Mouse (Mus musculus) liver, embryonic 16.5 days (tissue): Measurements from ENCODE around the gene Clpx. TPM values are rescaled to one million over a fixed set of nuclear protein-coding genes. Genes with fewer than 3 reads are reported as not detected.

Source experiments
- ATAC-seq: fragments of 200-750 bp; cut with Nextera tagmentation; 2 replicates; pipeline ENCODE4 v1.8.0; 2017; ENCODE audit warnings: low read depth, mild to moderate bottlenecking, moderate number of reproducible peaks, moderate library complexity
- H3K27ac ChIP-seq: fragments of 300-500 bp; sonication (generic); 2 replicates; pipeline ENCODE4 v1.5.1; 2014; ENCODE audit warnings: mild to moderate bottlenecking, low read length
- H3K27me3 ChIP-seq: fragments of 300-500 bp; sonication (generic); 2 replicates; pipeline ENCODE4 v1.6.1; 2014; ENCODE audit warnings: low read depth, low read length, mixed read lengths; ENCODE audit not compliant: control insufficient read depth, insufficient read depth
- H3K36me3 ChIP-seq: fragments of 300-500 bp; sonication (generic); 2 replicates; pipeline ENCODE4 v1.6.1; 2014; ENCODE audit warnings: mild to moderate bottlenecking; ENCODE audit not compliant: control insufficient read depth, insufficient read depth
- H3K4me1 ChIP-seq: fragments of 300-500 bp; sonication (generic); 2 replicates; pipeline ENCODE4 v1.6.1; 2014; ENCODE audit warnings: low read depth, low read length, mixed read lengths; ENCODE audit not compliant: control insufficient read depth
- H3K4me2 ChIP-seq: fragments of 300-500 bp; sonication (generic); 2 replicates; pipeline ENCODE4 v1.6.1; 2014; ENCODE audit warnings: low read depth, low read length, mixed read lengths
- H3K4me3 ChIP-seq: fragments of 300-500 bp; sonication (generic); 2 replicates; pipeline ENCODE4 v1.5.1; 2014; ENCODE audit warnings: low read depth, mild to moderate bottlenecking, low read length
- H3K9ac ChIP-seq: fragments of 300-500 bp; sonication (generic); 2 replicates; pipeline ENCODE4 v1.6.1; 2014; ENCODE audit warnings: low read depth, low read length
- H3K9me3 ChIP-seq: fragments of 300-500 bp; sonication (generic); replicated peaks from 2 replicates; pipeline ENCODE4 v1.6.1; 2016; ENCODE audit warnings: low read length; ENCODE audit not compliant: control insufficient read depth
- WGBS: fragments of 180-500 bp; shearing (Covaris S2); extraction: QIAGEN DNeasy Blood & Tissue Kit; methylation state at CpG from one replicate; pipeline ENCODE4 v1.1.7; 2014; ENCODE audit not compliant: insufficient replicate concordance; 5-methylcytosine and 5-hydroxymethylcytosine counted together
- polyA plus RNA-seq: library from polyadenylated mRNA; unstranded; fragments of >200 nt; fragmentation: Nextera tagmentation; extraction: Ambion mirVana; gene quantifications from 2 replicates; pipeline ENCODE4 v1.2.1, GENCODE M21; 2015

Gene Clpx
- 41.6 and 42.2 TPM in 2 replicates for polyA plus RNA-seq

GRCm38 (mm10) chr9:65293973-65294715 lies at the start of gene Clpx:
Clpx (plus strand) TSS chr9:65294260.
- under 1% methylated on average over 71 of the region's 71 CpGs for WGBS
- Histone ChIP-seq H3K9ac (peak within 1 kb of the TSS; percentile 98), H3K27ac (peak within 1 kb of the TSS; percentile 89), H3K9me3 (no peaks in the 10 kb centered on the region), H3K4me2 (peak within 1 kb of the TSS; percentile 92), H3K36me3 (no peaks in the 10 kb centered on the region), H3K4me1 (peaks cover 19% of the 10 kb centered on the region), H3K27me3 (no peaks in the 10 kb centered on the region), H3K4me3 (peak within 1 kb of the TSS; percentile 97)
- ATAC-seq = peak; percentile 94

GRCm38 (mm10) chr9:65247502-65248376 lies 46.3 kb upstream of the Clpx start:
- no peak overlapping the region for H3K4me2 ChIP-seq
- H3K9ac ChIP-seq = no peak overlapping the region
- no peaks in the 10 kb centered on the region for H3K9me3 ChIP-seq
- no peak overlapping the region for H3K4me3 ChIP-seq
- 55% methylated on average over 16 of the region's 16 CpGs for WGBS
- no peak overlapping the region for H3K27ac ChIP-seq
- ATAC-seq = no peak
- peaks cover 8% of the 10 kb centered on the region for H3K4me1 ChIP-seq
- H3K36me3 ChIP-seq = no peaks in the 10 kb centered on the region
- no peaks in the 10 kb centered on the region for H3K27me3 ChIP-seq

GRCm38 (mm10) chr9:65248377-65248690 lies 45.7 kb upstream of the Clpx start:
- H3K4me1 ChIP-seq = peaks cover 8% of the 10 kb centered on the region
- no peak overlapping the region for H3K9ac ChIP-seq
- no peaks in the 10 kb centered on the region for H3K27me3 ChIP-seq
- H3K27ac ChIP-seq = no peak overlapping the region
- no peaks in the 10 kb centered on the region for H3K9me3 ChIP-seq
- 78% methylated on average over 5 of the region's 5 CpGs for WGBS
- no peak overlapping the region for H3K4me3 ChIP-seq
- no peak for ATAC-seq
- no peaks in the 10 kb centered on the region for H3K36me3 ChIP-seq
- H3K4me2 ChIP-seq = no peak overlapping the region

- Histone ChIP-seq H3K4me1 (no peaks in the 10 kb centered on the region), H3K9ac (no peak overlapping the region), H3K9me3 (no peaks in the 10 kb centered on the region), H3K27me3 (no peaks in the 10 kb centered on the region), H3K4me2 (no peak overlapping the region), H3K27ac (no peak overlapping the region), H3K36me3 (no peaks in the 10 kb centered on the region), H3K4me3 (no peak overlapping the region)
- 68% methylated on average over 3 of the region's 3 CpGs for WGBS
- ATAC-seq = no peak
These were observed 42.0 kb upstream of the Clpx start for GRCm38 (mm10) chr9:65252026-65252425.

- no peaks in the 10 kb centered on the region for H3K4me1 ChIP-seq
- H3K36me3 ChIP-seq = no peaks in the 10 kb centered on the region
- H3K4me3 ChIP-seq = no peak overlapping the region
- ATAC-seq = no peak
- no peaks in the 10 kb centered on the region for H3K9me3 ChIP-seq
- no peak overlapping the region for H3K9ac ChIP-seq
- H3K27me3 ChIP-seq = no peaks in the 10 kb centered on the region
- no peak overlapping the region for H3K4me2 ChIP-seq
- WGBS = 67% methylated on average over 11 of the region's 11 CpGs
- no peak overlapping the region for H3K27ac ChIP-seq
These were observed 38.0 kb upstream of the Clpx start for GRCm38 (mm10) chr9:65255906-65256600.

GRCm38 (mm10) chr9:65257218-65257910 lies 36.7 kb upstream of the Clpx start:
- Histone ChIP-seq H3K27ac (no peak overlapping the region), H3K9me3 (no peaks in the 10 kb centered on the region), H3K9ac (no peak overlapping the region), H3K36me3 (no peaks in the 10 kb centered on the region), H3K4me3 (no peak overlapping the region), H3K27me3 (no peaks in the 10 kb centered on the region), H3K4me2 (no peak overlapping the region), H3K4me1 (no peaks in the 10 kb centered on the region)
- 62% methylated on average over 9 of the region's 9 CpGs for WGBS
- no peak for ATAC-seq

GRCm38 (mm10) chr9:65259366-65259765 lies 34.7 kb upstream of the Clpx start:
- Histone ChIP-seq H3K9me3 (no peaks in the 10 kb centered on the region), H3K4me2 (no peak overlapping the region), H3K9ac (no peak overlapping the region), H3K4me3 (no peak overlapping the region), H3K36me3 (no peaks in the 10 kb centered on the region), H3K27ac (no peak overlapping the region), H3K4me1 (no peaks in the 10 kb centered on the region), H3K27me3 (no peaks in the 10 kb centered on the region)
- ATAC-seq = no peak
- 67% methylated on average over 7 of the region's 7 CpGs for WGBS

- Histone ChIP-seq H3K9me3 (no peaks in the 10 kb centered on the region), H3K4me1 (no peaks in the 10 kb centered on the region), H3K36me3 (no peaks in the 10 kb centered on the region), H3K27ac (no peak overlapping the region), H3K27me3 (no peaks in the 10 kb centered on the region), H3K4me2 (no peak overlapping the region), H3K9ac (no peak overlapping the region), H3K4me3 (no peak overlapping the region)
- no peak for ATAC-seq
- WGBS = 55% methylated on average over 2 of the region's 2 CpGs
These were observed 32.3 kb upstream of the Clpx start for GRCm38 (mm10) chr9:65261591-65262230.
